Mouse (Mus musculus) liver, adult 2 months (tissue): ENCODE results near the gene Prkcz.

Source experiments
- CTCF ChIP-seq: fragments of 200-500 bp; IDR thresholded peaks from 2 replicates; pipeline ENCODE4 v1.5.1; 2011; ENCODE audit warnings: low read depth, low read length, control low read depth
- POLR2A ChIP-seq: fragments of 200-500 bp; IDR thresholded peaks from 2 replicates; pipeline ENCODE4 v1.6.1; 2011; ENCODE audit warnings: low read length, control low read depth; ENCODE audit not compliant: insufficient read depth; ENCODE audit errors: extremely low read depth

DNA sequence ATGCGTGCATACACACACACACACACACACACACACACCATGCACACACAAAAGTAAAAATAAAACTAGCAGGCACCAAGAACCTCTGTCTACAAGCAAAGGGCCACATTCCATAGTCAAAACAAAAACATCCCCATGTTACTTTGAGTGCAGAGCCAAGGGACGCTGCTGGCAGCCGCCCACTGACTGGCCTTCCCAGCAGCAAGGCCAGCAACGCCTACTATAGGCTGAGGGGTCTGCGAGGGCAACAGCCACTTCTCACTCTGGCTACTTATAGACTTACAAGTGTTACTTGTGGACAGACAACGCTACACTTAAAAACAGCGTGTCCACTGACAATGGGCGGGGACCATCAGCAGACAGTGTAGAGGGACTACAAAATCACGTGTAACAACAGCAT lies 146.0 kb downstream of the Prkcz start:
- TF ChIP-seq CTCF (no peak), POLR2A (no peak)
